Mouse (Mus musculus) midbrain, postnatal 0 days (tissue): ENCODE measurements around the gene Pgk1. TPM values are rescaled to one million over a fixed set of nuclear protein-coding genes. Genes with fewer than 3 reads are reported as not detected.
A peak's percentile ranks its signal among the peaks of the same experiment; 100 is the strongest.

ENCODE experiments used
- ATAC-seq: fragments of 200-750 bp; cut with Nextera tagmentation; 2 replicates; pipeline ENCODE4 v1.8.0; 2017; ENCODE audit warnings: moderate number of reproducible peaks, mild to moderate bottlenecking, moderate TSS enrichment, moderate library complexity; ENCODE audit not compliant: low FRiP score
- DNase-seq: peaks from one replicate; pipeline ENCODE4 v3.0.0-alpha.2; 2015; ENCODE audit warnings: low spot score
- H3K27ac ChIP-seq: fragments of 300-500 bp; sonication (generic); 2 replicates; pipeline ENCODE4 v1.5.1; 2014; ENCODE audit warnings: low read depth, mild to moderate bottlenecking, low read length, mixed read lengths
- H3K27me3 ChIP-seq: fragments of 300-500 bp; sonication (generic); 2 replicates; pipeline ENCODE4 v1.6.1; 2014; ENCODE audit warnings: low read length, control low read depth, mixed read lengths; ENCODE audit not compliant: insufficient read depth
- H3K36me3 ChIP-seq: fragments of 300-500 bp; sonication (generic); 2 replicates; pipeline ENCODE4 v1.6.1; 2014; ENCODE audit warnings: low read length, control low read depth, mixed read lengths; ENCODE audit not compliant: insufficient read depth
- H3K4me1 ChIP-seq: fragments of 300-500 bp; sonication (generic); 2 replicates; pipeline ENCODE4 v1.6.1; 2014; ENCODE audit warnings: mild to moderate bottlenecking, control low read depth, antibody characterized with exemption, low read length, mixed read lengths; ENCODE audit not compliant: insufficient read depth
- H3K4me2 ChIP-seq: fragments of 300-500 bp; sonication (generic); 2 replicates; pipeline ENCODE4 v1.6.1; 2014; ENCODE audit warnings: low read depth, mild to moderate bottlenecking, low read length, mixed read lengths; ENCODE audit not compliant: poor library complexity, severe bottlenecking
- H3K4me3 ChIP-seq: fragments of 300-500 bp; sonication (generic); 2 replicates; pipeline ENCODE4 v1.5.1; 2014; ENCODE audit warnings: low read depth, mild to moderate bottlenecking, low read length, moderate library complexity
- H3K9ac ChIP-seq: fragments of 300-500 bp; sonication (generic); replicated peaks from 2 replicates; pipeline ENCODE4 v1.6.1; 2014; ENCODE audit warnings: mild to moderate bottlenecking, low read length, moderate library complexity, mixed read lengths; ENCODE audit not compliant: poor library complexity, severe bottlenecking
- H3K9me3 ChIP-seq: fragments of 300-500 bp; sonication (generic); 2 replicates; pipeline ENCODE4 v1.6.1; 2016; ENCODE audit warnings: low read length, control low read depth
- CTCF ChIP-seq: IDR thresholded peaks from 2 replicates; pipeline ENCODE4 v1.5.1; 2016; ENCODE audit warnings: antibody characterized with exemption, mild to moderate bottlenecking
- WGBS: fragments of 180-500 bp; shearing (Covaris S2); extraction: QIAGEN DNeasy Blood & Tissue Kit; methylation state at CpG from one replicate; pipeline ENCODE4 v1.1.7; 2014; 5-methylcytosine and 5-hydroxymethylcytosine counted together
- polyA plus RNA-seq: library from polyadenylated mRNA; unstranded; fragments of >200 nt; fragmentation: Nextera tagmentation; extraction: Ambion mirVana; gene quantifications from 2 replicates; pipeline ENCODE4 v1.2.1, GENCODE M21; 2015
- total RNA-seq: library from RNA; depleted of rRNA; stranded (reverse); fragments of >200 nt; gene quantifications from 2 replicates; pipeline ENCODE4 v1.2.3, GENCODE M21; 2014

The Pgk1 gene
- total and polyA plus RNA-seq, 2 experiments from 2014 or later, result 201 to 253 TPM

GRCm38 (mm10) chrX:106171853-106172154 is 15.1 kb upstream of the Pgk1 start:
- Histone ChIP-seq H3K36me3 (no peaks in the 10 kb centered on the region), H3K9me3 (no peaks in the 10 kb centered on the region), H3K27me3 (no peaks in the 10 kb centered on the region), H3K4me2 (peak overlapping the region; percentile 36), H3K9ac (no peak overlapping the region), H3K4me3 (peak overlapping the region; percentile 15; the same call in 1 of the 2 replicates), H3K27ac (no peak overlapping the region), H3K4me1 (no peaks in the 10 kb centered on the region)
- no peak for DNase-seq
- no peak for ATAC-seq
- TF ChIP-seq CTCF, result no peak
- 70% methylated on average over 5 of the region's 6 CpGs for WGBS

DNA sequence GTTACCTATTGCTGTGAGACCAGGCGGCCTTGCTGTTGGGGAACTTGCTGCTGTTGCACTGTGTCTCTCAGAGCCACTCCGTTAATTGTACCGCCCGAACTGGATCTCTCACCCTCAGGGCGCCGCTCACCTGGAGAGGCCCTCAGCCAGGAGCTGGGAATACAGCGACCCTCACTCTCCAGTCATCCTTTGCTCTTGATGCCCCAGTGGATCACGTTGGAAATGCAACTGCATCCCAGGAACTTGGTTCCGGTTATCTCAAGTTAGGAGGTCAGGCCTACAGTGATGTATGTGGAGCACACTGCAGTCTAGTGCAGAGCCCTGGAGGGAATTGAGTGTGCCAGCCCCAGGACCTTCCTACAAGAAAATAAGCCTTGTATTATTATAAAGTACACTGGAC is 10.6 kb upstream of the Pgk1 start:
- no peak for TF ChIP-seq CTCF
- no peak overlapping the region for H3K9ac ChIP-seq
- no peak overlapping the region for H3K4me2 ChIP-seq
- H3K4me3 ChIP-seq, result no peak overlapping the region
- DNase-seq (no peak), ATAC-seq (no peak)
- 60% methylated on average over 9 of the region's 9 CpGs for WGBS
- H3K9me3 ChIP-seq, result no peaks in the 10 kb centered on the region
- no peaks in the 10 kb centered on the region for H3K36me3 ChIP-seq
- no peaks in the 10 kb centered on the region for H3K4me1 ChIP-seq
- no peaks in the 10 kb centered on the region for H3K27me3 ChIP-seq
- no peak overlapping the region for H3K27ac ChIP-seq

GRCm38 (mm10) chrX:106184279-106184678 is 2.6 kb upstream of the Pgk1 start:
- WGBS, result 26% methylated on average over 4 of the region's 4 CpGs
- Histone ChIP-seq H3K4me1 (no peaks in the 10 kb centered on the region), H3K9ac (no peak overlapping the region), H3K4me3 (no peak overlapping the region), H3K36me3 (no peaks in the 10 kb centered on the region), H3K27me3 (no peaks in the 10 kb centered on the region), H3K4me2 (no peak overlapping the region), H3K9me3 (no peaks in the 10 kb centered on the region), H3K27ac (no peak overlapping the region)
- no peak for DNase-seq
- no peak for TF ChIP-seq CTCF
- no peak for ATAC-seq

GRCm38 (mm10) chrX:106185706-106186105 is 1.2 kb upstream of the Pgk1 start:
- no peaks in the 10 kb centered on the region for H3K27me3 ChIP-seq
- DNase-seq (no peak), ATAC-seq (no peak)
- H3K4me3 ChIP-seq, result no peak overlapping the region
- no peak overlapping the region for H3K4me2 ChIP-seq
- H3K9ac ChIP-seq, result no peak overlapping the region
- no peak for TF ChIP-seq CTCF
- H3K9me3 ChIP-seq, result no peaks in the 10 kb centered on the region
- 15% methylated on average over 5 of the region's 5 CpGs for WGBS
- H3K4me1 ChIP-seq, result no peaks in the 10 kb centered on the region
- no peaks in the 10 kb centered on the region for H3K36me3 ChIP-seq
- H3K27ac ChIP-seq, result no peak overlapping the region

- Histone ChIP-seq H3K4me3 (peak overlapping the region; percentile 43), H3K4me1 (no peaks in the 10 kb centered on the region), H3K9ac (peak overlapping the region; percentile 54), H3K4me2 (peak overlapping the region; percentile 61), H3K27me3 (no peaks in the 10 kb centered on the region), H3K27ac (0 out of 2 replicates have a peak overlapping the region, but pooled peaks have one; percentile 18), H3K36me3 (no peaks in the 10 kb centered on the region), H3K9me3 (no peaks in the 10 kb centered on the region)
- WGBS, result 21% methylated on average over 12 of the region's 12 CpGs
- no peak for DNase-seq
- ATAC-seq, result no peak
- no peak for TF ChIP-seq CTCF
Observed at GRCm38 (mm10) chrX:106187737-106188136, 837 bp downstream of the Pgk1 start.

DNA sequence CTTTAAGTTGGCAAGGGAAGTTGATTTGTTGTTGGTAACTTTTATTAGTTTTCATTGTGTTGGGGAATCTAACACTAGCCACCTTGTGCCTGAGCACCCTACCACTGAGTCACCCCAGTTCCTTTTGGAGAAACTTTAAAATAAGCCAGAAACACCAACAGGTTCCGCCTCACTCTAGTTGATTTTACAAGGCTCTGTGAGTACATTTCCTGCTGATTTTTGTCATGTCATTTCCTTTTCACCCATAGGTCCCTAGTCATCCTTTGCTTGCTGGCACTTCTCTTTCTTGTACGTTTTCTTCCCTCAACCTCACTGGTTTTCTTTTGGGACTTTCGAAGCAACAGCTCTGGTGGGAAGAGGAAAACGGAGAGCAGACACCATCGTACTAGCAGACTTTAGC is 2.5 kb downstream of the Pgk1 start:
- H3K27me3 ChIP-seq, result no peaks in the 10 kb centered on the region

More for the DNA sequence above, 2.5 kb downstream of the Pgk1 start:
- Histone ChIP-seq H3K4me1 (no peaks in the 10 kb centered on the region), H3K9me3 (no peaks in the 10 kb centered on the region), H3K9ac (no peak overlapping the region), H3K27ac (no peak overlapping the region), H3K4me3 (no peak overlapping the region; the same call in 1 of the 2 replicates), H3K36me3 (no peaks in the 10 kb centered on the region; the same call in 1 of the 2 replicates), H3K4me2 (peak overlapping the region; percentile 61; the same call in 1 of the 2 replicates)
- WGBS, result 52% methylated on average over 5 of the region's 5 CpGs
- ATAC-seq (no peak), DNase-seq (no peak)
- no peak for TF ChIP-seq CTCF
